In genomic region chr5:122541871-122542270, GRCm38 (mm10) we compare ENCODE assay signal across 24 mouse cellular contexts. TPM values are rescaled to one million over a fixed set of nuclear protein-coding genes. Genes with fewer than 3 reads are reported as not detected.
DNase-seq lines count a peak whose midpoint lies in the region; ATAC-seq and TF ChIP-seq lines count a peak whose summit lies in the region.
"Had no signal": no experiment of that assay in that cellular context is flagged by ENCODE, and none has a peak within 500 bp of the region (broad histone marks: within the 10 kb centered on the region; RNA-seq: fewer than 3 reads in every experiment).

No protein-coding gene starts in this region.

- TF ChIP-seq CTCF in layer of hippocampus, adult 2 months (conservative IDR thresholded peaks at IDR 0.05), result no peak
- TF ChIP-seq CTCF in liver, postnatal 0 days (IDR thresholded peaks at IDR 0.05; ENCODE audit: low read depth), result no peak
- no peak for TF ChIP-seq CTCF in stomach, postnatal 0 days (IDR thresholded peaks at IDR 0.05; ENCODE audit: low read depth)

- H3K4me1 ChIP-seq in liver, postnatal 0 days (ENCODE audit: insufficient read depth), result no peaks in the 10 kb centered on the region
- H3K4me1 ChIP-seq in liver, embryonic 12.5 days, result no peaks in the 10 kb centered on the region
- no peaks in the 10 kb centered on the region for H3K4me1 ChIP-seq in stomach, postnatal 0 days (replicated peaks; ENCODE audit: control insufficient read depth, insufficient read depth)
- H3K4me1 ChIP-seq: embryonic facial prominence, embryonic 15.5 days; forebrain, embryonic 10.5 days; forebrain, embryonic 12.5 days had no signal

- WGBS in liver, postnatal 0 days (ENCODE audit: insufficient replicate concordance), result 53% methylated on average over 8 of the region's 8 CpGs
- WGBS in liver, embryonic 12.5 days (ENCODE audit: insufficient replicate concordance), result 62% methylated on average over 8 of the region's 8 CpGs
- 53% methylated on average over 8 of the region's 8 CpGs for WGBS in stomach, postnatal 0 days

- H3K36me3 ChIP-seq in liver, postnatal 0 days (replicated peaks; ENCODE audit: insufficient read depth, low read length), result no peaks in the 10 kb centered on the region
- H3K36me3 ChIP-seq in liver, embryonic 12.5 days, result no peaks in the 10 kb centered on the region
- no peaks in the 10 kb centered on the region for H3K36me3 ChIP-seq in stomach, postnatal 0 days (ENCODE audit: control insufficient read depth, insufficient read depth, low read length)
- H3K36me3 ChIP-seq: embryonic facial prominence, embryonic 15.5 days had no signal

- DNase-seq in layer of hippocampus, adult 2 months (ENCODE audit: low spot score in 2 of 2), result no peak
- no peak for DNase-seq in layer of hippocampus, postnatal 10 days (ENCODE audit: low spot score in 2 of 2)
- DNase-seq in liver, postnatal 0 days, result no peak
- DNase-seq in brain, adult 2 months (ENCODE audit: low read depth, low spot score), result peak; percentile 36
- DNase-seq in stomach, postnatal 0 days (ENCODE audit: low spot score), result peak; percentile 66
- DNase-seq in adrenal gland, adult (ENCODE audit: inconsistent age in 2 of 2, low spot score in 1 of 2), result no peak
- DNase-seq: adrenal gland, adult 8-10 months; adrenal gland, postnatal 14 days; adrenal gland, postnatal 36 days; cerebellum, adult 11 months; cerebellum, adult 18-20 months; cerebellum, adult 8-10 months; cerebellum, adult 9-11 months; cerebellum, postnatal 14 days; cerebellum, postnatal 36 days; embryo, embryonic 11 days had no signal

- H3K27ac ChIP-seq in layer of hippocampus, adult 2 months, result peak overlapping the region; percentile 5; the same call in 1 of the 2 replicates
- H3K27ac ChIP-seq in liver, postnatal 0 days (ENCODE audit: low read depth), result no peak overlapping the region
- H3K27ac ChIP-seq in liver, embryonic 12.5 days, result no peak overlapping the region
- H3K27ac ChIP-seq in stomach, postnatal 0 days (replicated peaks), result no peak overlapping the region
- H3K27ac ChIP-seq: embryonic facial prominence, embryonic 13.5 days; embryonic facial prominence, embryonic 15.5 days; forebrain, embryonic 10.5 days; forebrain, embryonic 12.5 days had no signal

- H3K9ac ChIP-seq in liver, postnatal 0 days (replicated peaks), result no peak overlapping the region
- H3K9ac ChIP-seq in liver, embryonic 12.5 days, result no peak overlapping the region
- no peak overlapping the region for H3K9ac ChIP-seq in stomach, postnatal 0 days (ENCODE audit: low read length)
- H3K9ac ChIP-seq: embryonic facial prominence, embryonic 13.5 days; embryonic facial prominence, embryonic 15.5 days; forebrain, embryonic 12.5 days had no signal

- no peak for TF ChIP-seq EP300 in liver, postnatal 0 days (IDR thresholded peaks at IDR 0.05; ENCODE audit: low read depth)
- TF ChIP-seq EP300 in stomach, postnatal 0 days (optimal IDR thresholded peaks at IDR 0.05), result no peak

- H3K9me3 ChIP-seq in liver, postnatal 0 days (ENCODE audit: low read length), result no peaks in the 10 kb centered on the region
- no peaks in the 10 kb centered on the region for H3K9me3 ChIP-seq in liver, embryonic 12.5 days (replicated peaks)
- no peaks in the 10 kb centered on the region for H3K9me3 ChIP-seq in stomach, postnatal 0 days (ENCODE audit: control insufficient read depth, low read length)
- H3K9me3 ChIP-seq: embryonic facial prominence, embryonic 13.5 days; embryonic facial prominence, embryonic 15.5 days; forebrain, embryonic 10.5 days; forebrain, embryonic 12.5 days had no signal

- H3K4me2 ChIP-seq in liver, postnatal 0 days (ENCODE audit: low read depth, low read length), result no peak overlapping the region
- H3K4me2 ChIP-seq in liver, embryonic 12.5 days, result no peak overlapping the region
- no peak overlapping the region for H3K4me2 ChIP-seq in stomach, postnatal 0 days (replicated peaks; ENCODE audit: low read depth)
- H3K4me2 ChIP-seq: embryonic facial prominence, embryonic 13.5 days; embryonic facial prominence, embryonic 15.5 days; forebrain, embryonic 12.5 days had no signal

- peak; percentile 76; the same call in 1 of the 2 replicates for ATAC-seq in liver, postnatal 0 days
- no peak for ATAC-seq in liver, embryonic 12.5 days
- peak; percentile 91 for ATAC-seq in stomach, postnatal 0 days (ENCODE audit: low FRiP score, low TSS enrichment)
- ATAC-seq: forebrain, embryonic 14.5 days; forebrain, embryonic 16.5 days had no signal

- H3K27me3 ChIP-seq in liver, postnatal 0 days (ENCODE audit: insufficient read depth, low read length), result no peaks in the 10 kb centered on the region
- H3K27me3 ChIP-seq in liver, embryonic 12.5 days (replicated peaks), result no peaks in the 10 kb centered on the region
- H3K27me3 ChIP-seq in stomach, postnatal 0 days (ENCODE audit: control insufficient read depth, insufficient read depth, low read length), result no peaks in the 10 kb centered on the region
- H3K27me3 ChIP-seq: embryonic facial prominence, embryonic 13.5 days; embryonic facial prominence, embryonic 15.5 days; forebrain, embryonic 12.5 days had no signal

- H3K4me3 ChIP-seq in layer of hippocampus, adult 2 months, result no peak overlapping the region
- no peak overlapping the region for H3K4me3 ChIP-seq in liver, postnatal 0 days (ENCODE audit: low read depth, low read length)
- H3K4me3 ChIP-seq in liver, embryonic 12.5 days, result no peak overlapping the region
- no peak overlapping the region for H3K4me3 ChIP-seq in stomach, postnatal 0 days (ENCODE audit: low read depth, low read length)
- H3K4me3 ChIP-seq: embryonic facial prominence, embryonic 13.5 days; embryonic facial prominence, embryonic 15.5 days; erythroblast, embryonic 14.5 days; forebrain, embryonic 10.5 days; forebrain, embryonic 12.5 days had no signal

RNA-seq across cellular contexts. Expression of gene Atp2a2, which starts 39.8 kb away (rescaled TPM):
- 100 to 1,000 TPM; 588 to 630 TPM for total RNA-seq in layer of hippocampus, adult 2 months (2021)
- total RNA-seq in layer of hippocampus, postnatal 10 days (2021), result 100 to 1,000 TPM; 511 to 561 TPM
- polyA plus RNA-seq in liver, postnatal 0 days (2015; fragmentation: Nextera tagmentation; extraction: Ambion mirVana), result 13.5 and 14.8 TPM in 2 replicates
- polyA plus RNA-seq in liver, embryonic 12.5 days (2016; fragmentation: Nextera tagmentation; extraction: Ambion mirVana), result 44.2 and 45.7 TPM in 2 replicates
- polyA plus RNA-seq in stomach, postnatal 0 days (2015; fragmentation: Nextera tagmentation; extraction: Ambion mirVana), result 24.0 and 27.0 TPM in 2 replicates

Comparison
In these comparisons a context has a peak if more than half of its experiments do, and no peak if none do; other contexts are left out.
1. DNase-seq: peak in brain, adult 2 months (single experiment) and stomach, postnatal 0 days (single experiment); none in layer of hippocampus, adult 2 months (0 of 2), layer of hippocampus, postnatal 10 days (0 of 2), liver, postnatal 0 days (single experiment) and adrenal gland, adult (0 of 2).